Mouse (Mus musculus) cerebellum, adult 11 months (tissue): ENCODE measurements at regions not wholly inside any gene's neighbourhood (a gene's known extent, or its start where the extent isn't known, plus 50 kb on each side); places are given as distances from the start of the nearest gene placed in this dataset.

ENCODE experiments used
- DNase-seq: peaks from one replicate; pipeline ENCODE4 v3.0.0; 2022

GRCm38 (mm10) chr3:31375678-31376077 is 65.5 kb upstream of the Slc7a14 start:
- DNase-seq: no peak

- no peak for DNase-seq
These were observed 63.9 kb upstream of the Slc7a14 start for GRCm38 (mm10) chr3:31374061-31374460.

- no peak for DNase-seq
These were observed 58.1 kb upstream of the Slc7a14 start for GRCm38 (mm10) chr3:31368259-31368658.
